Mouse (Mus musculus): ENCODE data around the gene Nos1.
"Not testable (repeated sequence)": the region's sequence is repeated elsewhere in the genome, so short reads cannot be mapped to it uniquely, and the experiment has no call there.

Nos1 gene

GRCm38 (mm10) chr5:117840203-117840602 lies 59.4 kb downstream of the Nos1 start:
- no peak for DNase-seq

- DNase-seq: no peak
These were observed 60.2 kb downstream of the Nos1 start for GRCm38 (mm10) chr5:117840988-117841387.

- peak; percentile 77 to 78 for DNase-seq
These were observed 61.0 kb downstream of the Nos1 start for GRCm38 (mm10) chr5:117841651-117842347.

- peak; percentile 33 to 40 for DNase-seq
These were observed 61.9 kb downstream of the Nos1 start for GRCm38 (mm10) chr5:117842699-117843098.

- no peak for DNase-seq
These were observed 63.8 kb downstream of the Nos1 start for GRCm38 (mm10) chr5:117844611-117845010.

GRCm38 (mm10) chr5:117850474-117850873 lies 69.6 kb downstream of the Nos1 start:
- DNase-seq: no peak

- no peak for DNase-seq
These were observed 72.9 kb downstream of the Nos1 start for GRCm38 (mm10) chr5:117853741-117854140.

GRCm38 (mm10) chr5:117864588-117865300 lies 83.9 kb downstream of the Nos1 start:
- peak; percentile 79 to 82 for DNase-seq

GRCm38 (mm10) chr5:117865876-117866275 lies 85.0 kb downstream of the Nos1 start:
- DNase-seq: no peak

GRCm38 (mm10) chr5:117871614-117872013 lies 90.8 kb downstream of the Nos1 start:
- no peak for DNase-seq

GRCm38 (mm10) chr5:117873807-117874206 lies 93.0 kb downstream of the Nos1 start:
- peak; percentile 81 to 89 for DNase-seq

GRCm38 (mm10) chr5:117874236-117874635 lies 93.4 kb downstream of the Nos1 start:
- no peak for DNase-seq

GRCm38 (mm10) chr5:117879136-117879535 lies 98.3 kb downstream of the Nos1 start:
- DNase-seq: no peak

- DNase-seq: peak; percentile 64 to 76
These were observed 100.2 kb downstream of the Nos1 start for GRCm38 (mm10) chr5:117880916-117881555.

- not testable (repeated sequence) for DNase-seq
These were observed 101.6 kb downstream of the Nos1 start for GRCm38 (mm10) chr5:117882411-117882810.

GRCm38 (mm10) chr5:117884991-117885390 lies 104.2 kb downstream of the Nos1 start:
- no peak for DNase-seq

- DNase-seq: no peak
These were observed 107.3 kb downstream of the Nos1 start for GRCm38 (mm10) chr5:117888126-117888525.

- no peak for DNase-seq
These were observed 108.1 kb downstream of the Nos1 start for GRCm38 (mm10) chr5:117888946-117889345.

- peak; percentile 90 to 93 for DNase-seq
These were observed 108.7 kb downstream of the Nos1 start for GRCm38 (mm10) chr5:117889571-117889970.

- no peak for DNase-seq
These were observed 110.0 kb downstream of the Nos1 start for GRCm38 (mm10) chr5:117890871-117891270.

GRCm38 (mm10) chr5:117891545-117891944 lies 110.7 kb downstream of the Nos1 start:
- no peak for DNase-seq

- DNase-seq: no peak
These were observed 113.2 kb downstream of the Nos1 start for GRCm38 (mm10) chr5:117894050-117894449.

- DNase-seq: no peak
These were observed 117.4 kb downstream of the Nos1 start for GRCm38 (mm10) chr5:117898055-117898806.

All from cerebellum, adult 18-20 months (tissue).